Mouse (Mus musculus) lung, postnatal 14 days (tissue): ENCODE results near the gene Tgoln1.
A peak's percentile ranks its signal among the peaks of the same experiment; 100 is the strongest.

Source experiments
- DNase-seq: peaks from one replicate; pipeline ENCODE4 v3.0.0; 2021

The Tgoln1 gene

GRCm38 (mm10) chr6:72590111-72590510 is 26.7 kb downstream of the Tgoln1 start:
- DNase-seq, result no peak

GRCm38 (mm10) chr6:72588307-72588706 is 28.5 kb downstream of the Tgoln1 start:
- DNase-seq, result no peak

- DNase-seq, result no peak
These were observed 30.1 kb downstream of the Tgoln1 start for GRCm38 (mm10) chr6:72586701-72587100.

- DNase-seq, result no peak
These were observed 32.6 kb downstream of the Tgoln1 start for GRCm38 (mm10) chr6:72584154-72584553.

- no peak for DNase-seq
These were observed 33.5 kb downstream of the Tgoln1 start for GRCm38 (mm10) chr6:72583211-72583839.

- DNase-seq, result no peak
These were observed 35.0 kb downstream of the Tgoln1 start for GRCm38 (mm10) chr6:72581625-72582382.

- DNase-seq, result no peak
These were observed 40.8 kb downstream of the Tgoln1 start for GRCm38 (mm10) chr6:72576041-72576440.

- DNase-seq, result no peak
These were observed 45.0 kb downstream of the Tgoln1 start for GRCm38 (mm10) chr6:72571826-72572225.

GRCm38 (mm10) chr6:72570644-72571397 is 46.0 kb downstream of the Tgoln1 start:
- no peak for DNase-seq

- DNase-seq, result no peak
These were observed 48.1 kb downstream of the Tgoln1 start for GRCm38 (mm10) chr6:72568736-72569135.

- no peak for DNase-seq
These were observed 49.3 kb downstream of the Tgoln1 start for GRCm38 (mm10) chr6:72567508-72567907.

GRCm38 (mm10) chr6:72566044-72566443 is 50.8 kb downstream of the Tgoln1 start:
- DNase-seq, result peak; percentile 94

- DNase-seq, result no peak
These were observed 51.3 kb downstream of the Tgoln1 start for GRCm38 (mm10) chr6:72565506-72565905.

- DNase-seq, result no peak
These were observed 53.9 kb downstream of the Tgoln1 start for GRCm38 (mm10) chr6:72562894-72563293.

- no peak for DNase-seq
These were observed 54.3 kb downstream of the Tgoln1 start for GRCm38 (mm10) chr6:72562486-72562885.

GRCm38 (mm10) chr6:72560801-72561200 is 56.0 kb downstream of the Tgoln1 start:
- DNase-seq, result no peak
